Mouse (Mus musculus): Measurements from ENCODE around the gene Cnbd2.

GRCm38 (mm10) chr2:156420694-156421380, 108.7 kb downstream of the Cnbd2 start, which contains the start of gene Epb41l1:
- TF ChIP-seq CTCF (IDR thresholded peaks at IDR 0.05; ENCODE audit: extremely low read depth, insufficient read depth, insufficient read length, insufficient replicate concordance) (no peak), POLR2A (IDR thresholded peaks at IDR 0.05; ENCODE audit: low read depth, low read length) (no peak)

Measured in spleen, adult 2 months (tissue).